16 mouse cellular contexts compared by ENCODE assay signal in the genomic region with DNA sequence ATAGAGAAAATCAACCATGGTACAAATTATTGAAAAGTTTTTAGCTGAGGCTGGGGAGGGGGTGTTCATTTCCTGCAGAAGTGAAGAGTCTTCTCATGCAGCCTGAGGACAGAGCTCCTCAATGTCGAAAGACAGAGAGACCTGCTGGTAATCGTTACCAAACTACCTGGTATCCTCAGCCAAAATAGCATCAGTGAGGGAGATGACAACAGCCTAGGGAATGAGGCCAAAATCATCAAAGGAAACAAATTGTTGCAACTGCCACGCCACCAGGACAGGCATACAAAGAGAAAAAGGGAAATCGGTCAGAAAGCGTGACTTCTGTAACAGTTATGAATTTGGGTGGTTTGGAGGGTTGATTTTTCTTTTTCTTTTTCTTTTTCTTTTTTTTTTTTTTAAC. TPM values are rescaled to one million over a fixed set of nuclear protein-coding genes. Genes with fewer than 3 reads are reported as not detected.
A peak's percentile ranks its signal among the peaks of the same experiment; 100 is the strongest.
DNase-seq lines count a peak whose midpoint lies in the region; ATAC-seq lines count a peak whose summit lies in the region.
"Had no signal": no experiment of that assay in that cellular context is flagged by ENCODE, and none has a peak within 500 bp of the region (broad histone marks: within the 10 kb centered on the region; RNA-seq: fewer than 3 reads in every experiment).

No protein-coding gene starts in this region.

- peaks cover 65% of the 10 kb centered on the region for H3K4me1 ChIP-seq in midbrain, embryonic 12.5 days
- H3K4me1 ChIP-seq in midbrain, embryonic 11.5 days (ENCODE audit: control insufficient read depth, insufficient read depth, low read length): peaks cover 60% of the 10 kb centered on the region
- H3K4me1 ChIP-seq in hindbrain, embryonic 13.5 days (replicated peaks): peaks cover 71% of the 10 kb centered on the region
- H3K4me1 ChIP-seq in midbrain, embryonic 16.5 days (ENCODE audit: control insufficient read depth, insufficient read depth, low read length): peaks cover 47% of the 10 kb centered on the region

- 64% methylated on average over 5 of the region's 5 CpGs for WGBS in midbrain, embryonic 12.5 days
- WGBS in midbrain, embryonic 11.5 days: 65% methylated on average over 5 of the region's 5 CpGs
- whole genome bisulfite sequencing in hindbrain, embryonic 13.5 days: 50% methylated on average over 5 of the region's 5 CpGs
- WGBS in midbrain, embryonic 16.5 days: 49% methylated on average over 5 of the region's 5 CpGs

- H3K27me3 ChIP-seq in midbrain, embryonic 12.5 days: peaks cover 2% of the 10 kb centered on the region
- no peaks in the 10 kb centered on the region; the same call in 1 of the 2 replicates for H3K27me3 ChIP-seq in midbrain, embryonic 11.5 days (ENCODE audit: control insufficient read depth, insufficient read depth, low read length)
- peaks cover 2% of the 10 kb centered on the region; the same call in 1 of the 2 replicates for H3K27me3 ChIP-seq in hindbrain, embryonic 13.5 days
- no peaks in the 10 kb centered on the region for H3K27me3 ChIP-seq in midbrain, embryonic 16.5 days (ENCODE audit: control insufficient read depth, insufficient read depth, low read depth, low read length)

- ATAC-seq in cerebellum, adult (ENCODE audit: insufficient number of reproducible peaks, low FRiP score, low TSS enrichment): no peak
- ATAC-seq in midbrain, embryonic 12.5 days (ENCODE audit: low FRiP score, low read depth): no peak
- ATAC-seq in midbrain, embryonic 11.5 days (ENCODE audit: low FRiP score): no peak
- ATAC-seq in hindbrain, embryonic 13.5 days (ENCODE audit: low FRiP score): no peak
- ATAC-seq in midbrain, embryonic 16.5 days: no peak
- ATAC-seq: Patski had no signal

- 0 out of 2 replicates have a peak overlapping the region, but pooled peaks have one; percentile 89 for H3K4me2 ChIP-seq in midbrain, embryonic 12.5 days (replicated peaks)
- no peak overlapping the region for H3K4me2 ChIP-seq in midbrain, embryonic 11.5 days
- H3K4me2 ChIP-seq in hindbrain, embryonic 13.5 days: peak overlapping the region; percentile 97
- H3K4me2 ChIP-seq in midbrain, embryonic 16.5 days (ENCODE audit: low read length): peak overlapping the region; percentile 30; the same call in 1 of the 2 replicates
- H3K4me2 ChIP-seq: liver, embryonic 15.5 days had no signal

- DNase-seq in cerebellum, adult 9-11 months: peak; percentile 50
- DNase-seq in midbrain, embryonic 11.5 days (ENCODE audit: low spot score, missing footprints): no peak
- no peak for DNase-seq in adrenal gland, postnatal 25 days
- DNase-seq in heart, adult 9 months (ENCODE audit: low spot score in 2 of 2): no peak
- DNase-seq: B cell, adult 2 months; gastrocnemius, adult 2 months; heart, postnatal 10 days; lung, postnatal 10 days; thymus, adult 18-20 months had no signal

- no peak overlapping the region for H3K9ac ChIP-seq in midbrain, embryonic 12.5 days (replicated peaks)
- no peak overlapping the region; the same call in 1 of the 2 replicates for H3K9ac ChIP-seq in midbrain, embryonic 11.5 days (ENCODE audit: low read length)
- H3K9ac ChIP-seq in hindbrain, embryonic 13.5 days: peak overlapping the region; percentile 98; the same call in 1 of the 2 replicates
- H3K9ac ChIP-seq in midbrain, embryonic 16.5 days (ENCODE audit: low read depth, low read length): no peak overlapping the region
- H3K9ac ChIP-seq: liver, embryonic 15.5 days; neural tube, embryonic 12.5 days had no signal

- no peak overlapping the region for H3K27ac ChIP-seq in midbrain, embryonic 12.5 days (replicated peaks)
- H3K27ac ChIP-seq in midbrain, embryonic 11.5 days (ENCODE audit: low read depth, low read length): no peak overlapping the region
- no peak overlapping the region for H3K27ac ChIP-seq in hindbrain, embryonic 13.5 days
- H3K27ac ChIP-seq in midbrain, embryonic 16.5 days (ENCODE audit: low read length): no peak overlapping the region; the same call in 1 of the 2 replicates
- H3K27ac ChIP-seq: gastrocnemius, adult 2 months; liver, embryonic 15.5 days; neural tube, embryonic 12.5 days had no signal

- H3K9me3 ChIP-seq in midbrain, embryonic 12.5 days: no peaks in the 10 kb centered on the region
- no peaks in the 10 kb centered on the region for H3K9me3 ChIP-seq in midbrain, embryonic 11.5 days (ENCODE audit: control insufficient read depth, low read length)
- no peaks in the 10 kb centered on the region for H3K9me3 ChIP-seq in hindbrain, embryonic 13.5 days
- H3K9me3 ChIP-seq in midbrain, embryonic 16.5 days (replicated peaks; ENCODE audit: control insufficient read depth, low read length, poor library complexity, severe bottlenecking): no peaks in the 10 kb centered on the region
- H3K9me3 ChIP-seq: liver, embryonic 15.5 days; neural tube, embryonic 12.5 days had no signal

- H3K36me3 ChIP-seq in midbrain, embryonic 12.5 days: no peaks in the 10 kb centered on the region
- no peaks in the 10 kb centered on the region for H3K36me3 ChIP-seq in midbrain, embryonic 11.5 days (ENCODE audit: control insufficient read depth, insufficient read depth, low read length)
- no peaks in the 10 kb centered on the region for H3K36me3 ChIP-seq in hindbrain, embryonic 13.5 days
- no peaks in the 10 kb centered on the region for H3K36me3 ChIP-seq in midbrain, embryonic 16.5 days (ENCODE audit: control insufficient read depth, insufficient read depth, low read length)
- H3K36me3 ChIP-seq: liver, embryonic 15.5 days; neural tube, embryonic 12.5 days had no signal

- no peak overlapping the region for H3K4me3 ChIP-seq in midbrain, embryonic 12.5 days
- H3K4me3 ChIP-seq in midbrain, embryonic 11.5 days (ENCODE audit: low read depth, low read length): no peak overlapping the region
- H3K4me3 ChIP-seq in hindbrain, embryonic 13.5 days: no peak overlapping the region
- H3K4me3 ChIP-seq in midbrain, embryonic 16.5 days (ENCODE audit: low read depth, low read length): no peak overlapping the region
- H3K4me3 ChIP-seq: gastrocnemius, adult 2 months; liver, embryonic 15.5 days; neural tube, embryonic 12.5 days had no signal

RNA-seq across cellular contexts. Expression of a gene that starts 3.4 kb away (rescaled TPM):
- 47.9 and 60.8 TPM in 2 replicates for polyA plus RNA-seq in midbrain, embryonic 12.5 days (2016; fragmentation: Nextera tagmentation; extraction: Ambion mirVana)
- polyA plus RNA-seq in midbrain, embryonic 11.5 days (2014; fragmentation: Nextera tagmentation; extraction: Ambion mirVana): 40.3 and 43.4 TPM in 2 replicates
- polyA plus RNA-seq in hindbrain, embryonic 13.5 days (2015; fragmentation: Nextera tagmentation; extraction: Ambion mirVana): 39.6 and 39.9 TPM in 2 replicates
- polyA plus RNA-seq in midbrain, embryonic 16.5 days (2015; fragmentation: Nextera tagmentation; extraction: Ambion mirVana): 28.1 and 37.5 TPM in 2 replicates
- 14.5 and 17.5 TPM in 2 replicates for total RNA-seq in adrenal gland, postnatal 25 days (2021)
